Mouse (Mus musculus) lung, postnatal 36 days (tissue): ENCODE data around the gene Nhlh1.

Experiments used
- DNase-seq: peaks from one replicate; pipeline ENCODE4 v3.0.0; 2022; ENCODE audit warnings: mixed read lengths

The Nhlh1 gene

DNA sequence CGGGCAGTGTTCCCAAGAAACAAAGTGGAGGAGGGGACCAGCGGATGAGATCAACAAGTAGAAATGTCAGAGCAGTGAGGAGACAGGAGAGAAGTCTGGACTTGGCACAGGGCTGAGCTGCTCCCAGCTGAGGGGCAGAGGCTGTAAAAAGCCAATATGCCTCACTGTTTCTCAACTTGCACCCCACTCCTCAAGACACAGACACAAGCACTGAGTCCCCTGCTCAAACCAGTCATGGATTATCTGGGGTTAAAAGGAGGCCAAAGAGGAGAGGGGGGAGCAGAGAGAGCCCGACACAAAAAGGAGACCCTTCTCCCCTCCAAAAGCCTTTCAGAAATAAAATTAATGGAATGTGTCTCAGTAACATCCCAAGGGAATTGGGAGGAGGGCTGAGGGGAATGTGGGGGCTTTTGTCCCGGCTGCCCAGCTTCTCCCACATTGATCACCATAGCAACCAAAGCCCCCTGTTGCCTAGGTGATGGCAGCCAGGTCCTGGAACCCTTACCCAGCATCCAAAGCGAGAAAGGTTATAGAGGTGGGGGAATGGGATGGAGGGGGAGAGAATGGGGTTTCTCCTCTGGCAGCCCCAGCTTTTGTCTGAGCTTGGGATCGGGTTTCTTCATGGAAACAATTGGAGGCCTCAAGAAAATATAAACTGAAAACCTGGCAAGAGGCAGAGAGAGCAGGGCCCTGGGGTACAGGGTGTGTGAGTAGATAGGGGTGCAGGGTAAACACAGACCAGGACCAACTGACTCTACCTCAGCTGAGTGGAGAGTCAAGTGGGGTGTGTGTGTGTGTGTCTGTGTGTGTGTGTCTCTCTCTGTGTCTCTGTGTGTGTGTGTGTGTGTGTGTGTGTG is 40.5 kb downstream of the Nhlh1 start:
- no peak for DNase-seq

DNA sequence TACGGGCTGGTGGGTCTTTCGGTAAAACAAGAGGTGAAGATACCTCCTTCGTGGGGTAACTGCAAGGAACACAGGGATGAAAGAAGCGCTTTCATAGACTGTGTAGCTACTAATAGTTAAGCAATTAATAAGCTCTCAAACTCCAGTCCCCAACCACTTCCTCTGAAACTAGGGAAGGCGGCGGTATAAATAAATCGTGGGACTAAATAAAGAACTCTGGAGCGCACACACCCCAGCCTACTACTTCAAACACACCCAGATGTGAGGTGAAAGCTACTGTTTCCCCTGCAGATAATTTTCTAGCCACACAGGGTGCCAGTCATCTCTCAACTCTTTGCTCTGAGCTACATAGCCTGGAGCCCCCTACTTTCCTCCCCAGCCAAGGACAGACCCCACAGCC is 41.3 kb downstream of the Nhlh1 start:
- no peak for DNase-seq

DNA sequence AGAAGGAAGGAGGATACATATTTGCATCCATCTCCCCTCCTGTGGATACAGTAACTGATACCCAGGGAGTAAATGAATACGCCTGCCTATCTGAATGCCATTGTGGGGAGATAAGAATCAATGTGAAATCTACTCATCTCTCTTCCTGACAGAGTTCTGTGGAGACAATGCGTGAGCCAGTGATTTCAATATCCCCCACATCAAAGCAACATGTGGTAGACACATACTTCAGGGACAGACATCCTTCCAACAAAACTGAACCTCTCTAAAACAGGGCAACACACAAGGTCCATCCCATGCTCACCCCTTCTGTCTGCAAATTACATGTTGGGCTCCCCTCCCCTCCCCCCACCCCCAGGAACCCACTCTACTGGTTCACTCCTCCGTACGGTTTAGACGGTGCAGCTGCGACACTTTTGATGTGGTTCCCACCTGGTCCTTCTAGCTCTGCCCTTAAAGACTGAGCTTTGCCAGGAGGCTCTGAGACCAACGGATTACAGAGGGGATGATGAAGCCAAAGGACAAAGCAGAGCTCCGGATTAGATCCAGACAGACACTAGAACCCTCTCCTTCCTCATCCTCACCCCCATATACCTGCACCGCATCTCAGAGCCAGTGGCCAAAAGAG is 41.9 kb downstream of the Nhlh1 start:
- no peak for DNase-seq

DNA sequence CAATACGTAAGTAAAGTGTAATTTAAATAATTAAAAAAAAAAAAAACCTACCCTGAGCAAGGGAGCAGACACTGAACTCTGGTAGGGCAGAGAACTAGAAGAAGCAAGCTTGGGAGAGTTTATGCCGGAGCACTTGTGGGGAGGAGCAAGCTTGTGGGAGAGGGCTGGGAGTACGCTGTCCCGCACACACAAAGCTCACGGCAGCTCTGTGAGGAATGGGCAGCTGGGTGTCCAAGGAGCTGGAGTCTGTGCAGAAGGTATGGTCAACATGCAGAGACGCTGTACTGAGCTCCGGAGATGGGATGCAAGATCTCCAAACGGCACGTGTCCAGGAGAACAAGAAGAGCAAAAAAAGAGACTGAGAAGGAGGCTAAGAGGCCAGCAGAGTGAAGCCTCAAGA is 42.6 kb downstream of the Nhlh1 start:
- DNase-seq: no peak

DNA sequence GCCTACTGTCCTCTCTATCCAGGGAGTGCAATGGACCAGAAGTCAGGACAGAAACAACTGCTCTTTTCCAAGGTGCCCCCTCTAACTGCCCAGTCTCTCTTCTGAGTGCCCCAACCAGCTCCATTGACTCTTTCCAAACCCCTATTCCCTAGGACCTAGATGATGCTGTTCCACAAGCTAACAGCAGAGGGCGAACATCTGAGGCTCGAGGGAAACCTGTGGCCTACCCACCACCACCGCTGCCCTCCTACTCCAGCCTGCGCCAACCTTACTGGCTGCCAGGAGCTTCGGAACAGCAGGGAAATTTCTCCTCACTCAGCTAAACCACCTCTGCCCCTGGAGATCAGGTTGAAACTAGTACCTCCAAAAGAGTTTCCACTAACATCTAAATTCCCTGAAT is 45.3 kb downstream of the Nhlh1 start:
- peak; percentile 83 for DNase-seq

DNA sequence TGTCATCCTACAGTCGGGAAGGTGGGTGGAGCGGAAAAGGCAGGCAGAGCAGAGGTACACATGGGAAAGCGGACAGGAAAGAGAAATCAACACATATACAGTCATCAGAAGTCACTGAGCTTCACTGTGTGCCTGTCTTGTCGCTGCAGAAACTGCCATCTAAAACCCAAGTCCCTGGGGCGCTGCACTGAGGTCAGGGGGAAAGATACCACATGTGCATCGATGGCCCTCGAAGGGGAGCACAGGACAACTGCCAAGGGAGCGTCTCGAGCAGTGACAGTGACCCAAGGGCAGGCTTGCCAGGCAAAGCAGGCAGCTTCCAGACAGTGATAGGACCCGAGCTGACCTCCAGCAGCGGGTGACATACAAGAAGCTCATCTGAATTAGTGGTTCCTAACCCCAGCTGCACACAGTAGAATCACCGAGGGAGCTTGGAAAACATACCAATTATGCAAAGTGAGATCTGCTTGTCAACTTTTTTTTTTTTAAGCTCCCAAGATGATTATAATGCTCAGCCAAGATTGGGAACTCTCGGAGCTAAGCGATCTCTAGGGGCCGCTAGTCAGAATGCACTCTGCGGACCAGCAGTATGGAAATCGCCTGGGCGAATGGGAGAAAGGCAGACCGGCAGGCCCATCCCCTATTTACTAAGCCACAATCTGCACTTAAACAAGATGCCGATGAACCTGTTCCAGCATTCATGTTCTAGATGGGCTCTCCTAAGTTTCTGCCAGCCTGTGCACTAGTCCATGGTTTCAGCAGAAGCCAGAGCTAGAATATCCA is 47.1 kb downstream of the Nhlh1 start:
- DNase-seq: no peak

DNA sequence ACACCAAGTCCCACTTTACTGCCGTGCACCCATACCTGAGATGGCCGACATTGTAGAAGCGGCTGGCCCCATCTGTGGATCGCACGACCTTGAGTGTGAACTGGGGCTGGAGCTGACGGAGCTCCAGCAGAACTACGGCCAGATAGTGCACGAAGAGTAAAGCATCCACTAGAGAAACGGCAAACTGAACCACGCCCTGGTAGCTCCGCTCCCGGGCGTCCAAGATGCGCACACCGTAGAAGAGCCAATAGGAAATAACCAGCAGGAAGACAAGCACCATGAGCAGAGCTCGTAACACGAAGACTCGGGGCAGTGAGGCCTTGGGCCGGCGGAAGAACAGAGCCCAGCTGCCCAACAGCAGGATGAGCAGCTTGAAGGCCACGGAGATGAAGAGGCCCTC is 48.0 kb downstream of the Nhlh1 start:
- no peak for DNase-seq

DNA sequence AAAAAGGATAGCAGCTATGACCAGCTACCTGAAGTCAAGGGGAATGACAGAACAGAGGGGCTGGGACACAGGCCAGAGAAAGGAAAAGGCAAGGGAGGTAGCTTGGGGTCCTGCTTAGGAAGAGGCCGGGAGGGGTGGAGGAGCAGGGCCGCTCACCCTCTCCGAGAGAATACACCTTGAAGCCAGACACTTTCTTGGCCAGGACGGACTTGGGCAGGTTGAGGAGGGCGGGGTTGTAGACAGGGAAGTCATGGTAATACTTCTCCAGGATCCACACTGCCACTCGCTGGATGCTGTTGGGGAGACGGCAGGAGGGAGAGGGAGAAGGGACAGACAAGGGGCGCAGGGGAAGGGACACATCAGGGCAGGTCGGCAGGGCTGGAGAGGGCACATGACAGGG is 49.0 kb downstream of the Nhlh1 start:
- DNase-seq: no peak

DNA sequence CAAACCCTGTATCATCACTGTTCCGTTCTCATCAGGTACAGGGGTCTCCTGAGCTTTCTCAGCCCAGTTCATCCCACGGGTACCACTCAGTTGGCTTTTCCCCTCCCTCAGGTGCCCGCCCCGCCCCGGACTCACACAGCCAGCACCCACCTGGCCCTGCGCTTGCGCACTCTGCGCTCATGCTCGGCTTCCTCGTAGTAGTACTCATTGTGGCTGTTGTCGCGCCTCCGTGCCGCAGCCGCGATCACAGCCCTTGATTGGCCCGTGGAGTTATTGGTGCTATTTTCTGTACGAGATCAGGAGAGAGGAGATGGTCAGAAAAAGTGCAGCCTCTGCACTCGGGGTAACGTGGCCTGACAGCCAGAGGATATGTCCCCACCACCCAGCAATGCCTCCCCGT is 49.6 kb downstream of the Nhlh1 start:
- DNase-seq: no peak
